8 mouse cellular contexts compared by ENCODE assay signal in the genomic region with DNA sequence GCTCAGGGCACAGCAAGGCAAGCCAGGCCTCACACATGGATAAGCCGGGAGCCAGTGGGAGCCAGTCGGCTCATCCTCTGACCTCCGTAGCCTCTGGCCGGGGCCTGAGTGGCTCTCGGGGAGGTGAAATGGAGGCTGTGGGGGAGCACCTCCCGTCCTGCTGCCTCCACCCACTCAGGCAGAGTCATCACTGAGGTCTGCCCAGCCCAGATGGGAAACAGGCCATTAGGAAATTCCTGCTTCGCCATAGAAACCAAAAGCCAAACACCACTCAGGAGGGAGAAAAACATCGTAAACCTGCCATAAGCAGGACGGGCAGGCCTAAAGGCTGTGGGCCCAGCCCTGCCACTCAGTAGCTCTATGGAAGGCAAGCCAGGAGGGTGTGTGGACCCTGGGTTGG. TPM values are rescaled to one million over a fixed set of nuclear protein-coding genes. Genes with fewer than 3 reads are reported as not detected.
DNase-seq lines count a peak whose midpoint lies in the region; ATAC-seq and TF ChIP-seq lines count a peak whose summit lies in the region.

No protein-coding gene starts in this region.

- H3K27me3 ChIP-seq in hindbrain, embryonic 12.5 days: peaks cover 3% of the 10 kb centered on the region; the same call in 1 of the 2 replicates
- H3K27me3 ChIP-seq in hindbrain, embryonic 16.5 days (replicated peaks; ENCODE audit: control insufficient read depth, insufficient read depth, low read length): no peaks in the 10 kb centered on the region
- no peaks in the 10 kb centered on the region for H3K27me3 ChIP-seq in kidney, postnatal 0 days (ENCODE audit: insufficient read depth, low read length)
- H3K27me3 ChIP-seq in neural tube, embryonic 11.5 days (ENCODE audit: control insufficient read depth, insufficient read depth, low read length): no peaks in the 10 kb centered on the region
- H3K27me3 ChIP-seq in cerebellum, adult 2 months (ENCODE audit: control insufficient read depth, insufficient read depth, low read length): no peaks in the 10 kb centered on the region
- no peaks in the 10 kb centered on the region for H3K27me3 ChIP-seq in midbrain, embryonic 16.5 days (ENCODE audit: control insufficient read depth, insufficient read depth, low read depth, low read length)

- WGBS in hindbrain, embryonic 12.5 days: 46% methylated on average over 9 of the region's 9 CpGs
- 48% methylated on average over 9 of the region's 9 CpGs for WGBS in hindbrain, embryonic 16.5 days
- WGBS in kidney, postnatal 0 days: 11% methylated on average over 9 of the region's 9 CpGs
- WGBS in neural tube, embryonic 11.5 days: 21% methylated on average over 9 of the region's 9 CpGs
- 61% methylated on average over 9 of the region's 9 CpGs for WGBS in cerebellum, adult 2 months
- 58% methylated on average over 9 of the region's 9 CpGs for WGBS in midbrain, embryonic 16.5 days

- peak overlapping the region; percentile 30; the same call in 1 of the 2 replicates for H3K27ac ChIP-seq in hindbrain, embryonic 12.5 days
- H3K27ac ChIP-seq in hindbrain, embryonic 16.5 days (ENCODE audit: low read depth, low read length): no peak overlapping the region
- H3K27ac ChIP-seq in kidney, postnatal 0 days: peak overlapping the region; percentile 47
- 0 out of 2 replicates have a peak overlapping the region, but pooled peaks have one; percentile 54 for H3K27ac ChIP-seq in neural tube, embryonic 11.5 days (ENCODE audit: low read depth, low read length)
- H3K27ac ChIP-seq in cerebellum, adult 2 months (ENCODE audit: insufficient read depth, low read length): no peak overlapping the region
- no peak overlapping the region for H3K27ac ChIP-seq in midbrain, embryonic 16.5 days (ENCODE audit: low read length)

- no peak overlapping the region for H3K4me3 ChIP-seq in hindbrain, embryonic 12.5 days
- H3K4me3 ChIP-seq in hindbrain, embryonic 16.5 days (ENCODE audit: low read length): no peak overlapping the region
- no peak overlapping the region for H3K4me3 ChIP-seq in kidney, postnatal 0 days (replicated peaks; ENCODE audit: low read depth, low read length)
- H3K4me3 ChIP-seq in neural tube, embryonic 11.5 days (ENCODE audit: low read depth, low read length): no peak overlapping the region
- no peak overlapping the region for H3K4me3 ChIP-seq in cerebellum, adult 2 months (replicated peaks; ENCODE audit: insufficient read depth, low read depth, low read length)
- H3K4me3 ChIP-seq in midbrain, embryonic 16.5 days (ENCODE audit: low read depth, low read length): no peak overlapping the region

- intact Hi-C loops in gastrocnemius, postnatal 36 days (cut with DNase I): no loop called here

- no peak for ATAC-seq in hindbrain, embryonic 12.5 days (ENCODE audit: low FRiP score)
- no peak for ATAC-seq in hindbrain, embryonic 16.5 days
- peak; percentile 82 for ATAC-seq in kidney, postnatal 0 days (replicated peaks; ENCODE audit: low FRiP score, low read depth)
- no peak for ATAC-seq in neural tube, embryonic 11.5 days (ENCODE audit: insufficient read depth, low FRiP score, low TSS enrichment)
- no peak for ATAC-seq in monocyte, adult 5-6 weeks (replicated peaks; ENCODE audit: insufficient number of reproducible peaks, low FRiP score, low TSS enrichment, poor library complexity, severe bottlenecking)
- ATAC-seq in midbrain, embryonic 16.5 days: no peak

- H3K4me1 ChIP-seq in hindbrain, embryonic 12.5 days: peaks cover 44% of the 10 kb centered on the region
- peaks cover 33% of the 10 kb centered on the region for H3K4me1 ChIP-seq in hindbrain, embryonic 16.5 days (ENCODE audit: control insufficient read depth, insufficient read depth, low read depth, low read length)
- peaks cover 28% of the 10 kb centered on the region for H3K4me1 ChIP-seq in kidney, postnatal 0 days (replicated peaks; ENCODE audit: insufficient read depth, low read length)
- peaks cover 27% of the 10 kb centered on the region; the same call in 1 of the 2 replicates for H3K4me1 ChIP-seq in neural tube, embryonic 11.5 days (ENCODE audit: control insufficient read depth, insufficient read depth, low read length)
- H3K4me1 ChIP-seq in cerebellum, adult 2 months (ENCODE audit: control insufficient read depth, insufficient read depth, low read length): peaks cover 39% of the 10 kb centered on the region
- peaks cover 7% of the 10 kb centered on the region for H3K4me1 ChIP-seq in midbrain, embryonic 16.5 days (ENCODE audit: control insufficient read depth, insufficient read depth, low read length)

- H3K9ac ChIP-seq in hindbrain, embryonic 12.5 days: no peak overlapping the region
- H3K9ac ChIP-seq in hindbrain, embryonic 16.5 days (ENCODE audit: low read depth, low read length): no peak overlapping the region
- H3K9ac ChIP-seq in kidney, postnatal 0 days (ENCODE audit: low read depth, low read length): 0 out of 2 replicates have a peak overlapping the region, but pooled peaks have one; percentile 3
- peak overlapping the region; percentile 6 for H3K9ac ChIP-seq in neural tube, embryonic 11.5 days (ENCODE audit: low read length)
- no peak overlapping the region for H3K9ac ChIP-seq in midbrain, embryonic 16.5 days (ENCODE audit: low read depth, low read length)

- no peak for TF ChIP-seq POLR2A in cerebellum, adult 2 months (IDR thresholded peaks at IDR 0.05; ENCODE audit: borderline replicate concordance, insufficient read depth, low read length)

- no peaks in the 10 kb centered on the region for H3K9me3 ChIP-seq in hindbrain, embryonic 12.5 days (replicated peaks)
- no peaks in the 10 kb centered on the region for H3K9me3 ChIP-seq in hindbrain, embryonic 16.5 days (ENCODE audit: control insufficient read depth, low read length)
- H3K9me3 ChIP-seq in kidney, postnatal 0 days (replicated peaks; ENCODE audit: low read length): no peaks in the 10 kb centered on the region
- no peaks in the 10 kb centered on the region for H3K9me3 ChIP-seq in neural tube, embryonic 11.5 days (ENCODE audit: control insufficient read depth, low read length)
- no peaks in the 10 kb centered on the region for H3K9me3 ChIP-seq in midbrain, embryonic 16.5 days (replicated peaks; ENCODE audit: control insufficient read depth, low read length, poor library complexity, severe bottlenecking)

- H3K4me2 ChIP-seq in hindbrain, embryonic 12.5 days (replicated peaks): no peak overlapping the region
- H3K4me2 ChIP-seq in hindbrain, embryonic 16.5 days (ENCODE audit: low read length): no peak overlapping the region
- no peak overlapping the region for H3K4me2 ChIP-seq in kidney, postnatal 0 days (ENCODE audit: low read length)
- H3K4me2 ChIP-seq in neural tube, embryonic 11.5 days (ENCODE audit: low read depth): no peak overlapping the region
- H3K4me2 ChIP-seq in midbrain, embryonic 16.5 days (ENCODE audit: low read length): no peak overlapping the region

- no peak for TF ChIP-seq CTCF in kidney, postnatal 0 days (IDR thresholded peaks at IDR 0.05; ENCODE audit: low read depth)
- no peak for TF ChIP-seq CTCF in cerebellum, adult 2 months (IDR thresholded peaks at IDR 0.05; ENCODE audit: borderline replicate concordance, insufficient read depth, low read depth, low read length)

- H3K36me3 ChIP-seq in hindbrain, embryonic 12.5 days: no peaks in the 10 kb centered on the region
- no peaks in the 10 kb centered on the region for H3K36me3 ChIP-seq in hindbrain, embryonic 16.5 days (ENCODE audit: control insufficient read depth, insufficient read depth, low read length)
- no peaks in the 10 kb centered on the region for H3K36me3 ChIP-seq in kidney, postnatal 0 days (ENCODE audit: insufficient read depth, low read length)
- no peaks in the 10 kb centered on the region; the same call in 1 of the 2 replicates for H3K36me3 ChIP-seq in neural tube, embryonic 11.5 days (ENCODE audit: control insufficient read depth, insufficient read depth, low read length)
- H3K36me3 ChIP-seq in midbrain, embryonic 16.5 days (ENCODE audit: control insufficient read depth, insufficient read depth, low read length): no peaks in the 10 kb centered on the region

- DNase-seq in gastrocnemius, postnatal 36 days: peak; percentile 57 to 65
- DNase-seq in kidney, postnatal 0 days (ENCODE audit: low spot score): peak; percentile 95
- DNase-seq in neural tube, embryonic 11.5 days (ENCODE audit: low spot score): no peak
- DNase-seq in cerebellum, adult 2 months: no peak

RNA-seq across cellular contexts. Expression of gene Pdlim4, which starts 8.5 kb away (rescaled TPM):
- 48.6 and 53.6 TPM in 2 replicates for polyA plus RNA-seq in hindbrain, embryonic 12.5 days (2016; fragmentation: Nextera tagmentation; extraction: Ambion mirVana)
- polyA plus RNA-seq in hindbrain, embryonic 16.5 days (2015; fragmentation: Nextera tagmentation; extraction: Ambion mirVana): 37.4 and 38.4 TPM in 2 replicates
- total RNA-seq in gastrocnemius, postnatal 36 days (2021): 1 to 10 TPM; 6.5 TPM
- 47.5 and 52.9 TPM in 2 replicates for polyA plus RNA-seq in kidney, postnatal 0 days (2015; fragmentation: Nextera tagmentation; extraction: Ambion mirVana)
- polyA plus RNA-seq in neural tube, embryonic 11.5 days (2014; fragmentation: Nextera tagmentation; extraction: Ambion mirVana): 59.7 and 65.1 TPM in 2 replicates
- total RNA-seq in monocyte, adult 5-6 weeks (2017): 0.29 to 1.6 TPM in 2 of 3 replicates, not detected in the other
- polyA plus RNA-seq in cerebellum, adult 2 months (2012; rRNA removed): 16.9 and 18.6 TPM in 2 replicates
- polyA plus RNA-seq in midbrain, embryonic 16.5 days (2015; fragmentation: Nextera tagmentation; extraction: Ambion mirVana): 20.5 and 26.7 TPM in 2 replicates

RNA-seq across cellular contexts. Expression of gene Slc22a4, which starts 32.4 kb away (rescaled TPM):
- 1.3 and 1.4 TPM in 2 replicates for polyA plus RNA-seq in hindbrain, embryonic 12.5 days (2016; fragmentation: Nextera tagmentation; extraction: Ambion mirVana)
- 4.9 and 7.2 TPM in 2 replicates for polyA plus RNA-seq in hindbrain, embryonic 16.5 days (2015; fragmentation: Nextera tagmentation; extraction: Ambion mirVana)
- total RNA-seq in gastrocnemius, postnatal 36 days (2021): 1 to 10 TPM; 2.1 to 2.8 TPM
- 3.6 TPM in 2 replicates for polyA plus RNA-seq in kidney, postnatal 0 days (2015; fragmentation: Nextera tagmentation; extraction: Ambion mirVana)
- polyA plus RNA-seq in neural tube, embryonic 11.5 days (2014; fragmentation: Nextera tagmentation; extraction: Ambion mirVana): 0.72 and 1.2 TPM in 2 replicates
- 0.78 to 2.1 TPM (median 1.1 TPM) in 3 replicates for total RNA-seq in monocyte, adult 5-6 weeks (2017)
- 53.6 and 61.9 TPM in 2 replicates for polyA plus RNA-seq in cerebellum, adult 2 months (2012; rRNA removed)
- 3.7 and 6.5 TPM in 2 replicates for polyA plus RNA-seq in midbrain, embryonic 16.5 days (2015; fragmentation: Nextera tagmentation; extraction: Ambion mirVana)

RNA-seq across cellular contexts. Expression of gene P4ha2, which starts 39.6 kb away (rescaled TPM):
- 27.0 and 29.3 TPM in 2 replicates for polyA plus RNA-seq in hindbrain, embryonic 12.5 days (2016; fragmentation: Nextera tagmentation; extraction: Ambion mirVana)
- 12.3 and 15.1 TPM in 2 replicates for polyA plus RNA-seq in hindbrain, embryonic 16.5 days (2015; fragmentation: Nextera tagmentation; extraction: Ambion mirVana)
- total RNA-seq in gastrocnemius, postnatal 36 days (2021): 10 to 100 TPM; 23.3 to 31.7 TPM
- 11.2 and 13.9 TPM in 2 replicates for polyA plus RNA-seq in kidney, postnatal 0 days (2015; fragmentation: Nextera tagmentation; extraction: Ambion mirVana)
- 18.4 TPM in 2 replicates for polyA plus RNA-seq in neural tube, embryonic 11.5 days (2014; fragmentation: Nextera tagmentation; extraction: Ambion mirVana)
- total RNA-seq in monocyte, adult 5-6 weeks (2017): not detected in 3 replicates
- 13.6 and 14.2 TPM in 2 replicates for polyA plus RNA-seq in cerebellum, adult 2 months (2012; rRNA removed)
- 9.6 and 9.7 TPM in 2 replicates for polyA plus RNA-seq in midbrain, embryonic 16.5 days (2015; fragmentation: Nextera tagmentation; extraction: Ambion mirVana)

Comparison
In these comparisons a context has a peak if more than half of its experiments do, and no peak if none do; other contexts are left out.
1. H3K27ac ChIP-seq: peak in hindbrain, embryonic 12.5 days (single experiment), kidney, postnatal 0 days (single experiment) and neural tube, embryonic 11.5 days (single experiment); none in hindbrain, embryonic 16.5 days (single experiment), cerebellum, adult 2 months (single experiment) and midbrain, embryonic 16.5 days (single experiment).
2. H3K9ac ChIP-seq: peak in kidney, postnatal 0 days (single experiment) and neural tube, embryonic 11.5 days (single experiment); none in hindbrain, embryonic 12.5 days (single experiment), hindbrain, embryonic 16.5 days (single experiment) and midbrain, embryonic 16.5 days (single experiment).
3. DNase-seq: peak in gastrocnemius, postnatal 36 days (2 of 2) and kidney, postnatal 0 days (single experiment); none in neural tube, embryonic 11.5 days (single experiment) and cerebellum, adult 2 months (0 of 2).